Mouse (Mus musculus): ENCODE measurements at regions not wholly inside any gene's neighbourhood (a gene's known extent, or its start where the extent isn't known, plus 50 kb on each side); places are given as distances from the start of the nearest gene placed in this dataset.
A peak's percentile ranks its signal among the peaks of the same experiment; 100 is the strongest.

- no peaks in the 10 kb centered on the region for H3K36me3 ChIP-seq (ENCODE audit: control insufficient read depth, insufficient read depth, low read length)
- H3K27me3 ChIP-seq (ENCODE audit: control insufficient read depth, insufficient read depth, low read length): no peaks in the 10 kb centered on the region
- no peak overlapping the region for H3K27ac ChIP-seq (ENCODE audit: low read depth, low read length)
- ATAC-seq (ENCODE audit: low FRiP score): no peak
- H3K4me3 ChIP-seq (ENCODE audit: low read depth, low read length): no peak overlapping the region
- no peaks in the 10 kb centered on the region for H3K4me1 ChIP-seq (ENCODE audit: control insufficient read depth, insufficient read depth, low read length)
- DNase-seq (ENCODE audit: low spot score, missing footprints): no peak
- H3K9ac ChIP-seq (ENCODE audit: low read length): no peak overlapping the region
- no peak overlapping the region for H3K4me2 ChIP-seq
- H3K9me3 ChIP-seq (ENCODE audit: control insufficient read depth, low read length): no peaks in the 10 kb centered on the region
- WGBS: 90% methylated on average over 6 of the region's 6 CpGs
Observed at GRCm38 (mm10) chr10:117543696-117543950, 85.7 kb upstream of the Cpm start.

- H3K27ac ChIP-seq (ENCODE audit: low read depth, low read length): no peak overlapping the region
- WGBS: 78% methylated on average over 5 of the region's 5 CpGs
- H3K27me3 ChIP-seq (ENCODE audit: control insufficient read depth, insufficient read depth, low read length): no peaks in the 10 kb centered on the region
- no peak overlapping the region for H3K9ac ChIP-seq (ENCODE audit: low read length)
- ATAC-seq (ENCODE audit: low FRiP score): no peak
- no peak overlapping the region for H3K4me3 ChIP-seq (ENCODE audit: low read depth, low read length)
- H3K4me1 ChIP-seq (ENCODE audit: control insufficient read depth, insufficient read depth, low read length): no peaks in the 10 kb centered on the region
- no peak for DNase-seq (ENCODE audit: low spot score, missing footprints)
- H3K4me2 ChIP-seq: no peak overlapping the region
- H3K36me3 ChIP-seq (ENCODE audit: control insufficient read depth, insufficient read depth, low read length): no peaks in the 10 kb centered on the region
- no peaks in the 10 kb centered on the region for H3K9me3 ChIP-seq (ENCODE audit: control insufficient read depth, low read length)
Observed at GRCm38 (mm10) chr10:117542886-117543695, 86.2 kb upstream of the Cpm start.

GRCm38 (mm10) chr10:117542351-117542750 lies 86.9 kb upstream of the Cpm start:
- no peak overlapping the region for H3K27ac ChIP-seq (ENCODE audit: low read depth, low read length)
- no peaks in the 10 kb centered on the region for H3K27me3 ChIP-seq (ENCODE audit: control insufficient read depth, insufficient read depth, low read length)
- H3K36me3 ChIP-seq (ENCODE audit: control insufficient read depth, insufficient read depth, low read length): no peaks in the 10 kb centered on the region
- WGBS: 82% methylated on average over 5 of the region's 5 CpGs
- H3K4me3 ChIP-seq (ENCODE audit: low read depth, low read length): no peak overlapping the region
- ATAC-seq (ENCODE audit: low FRiP score): no peak
- H3K4me2 ChIP-seq: no peak overlapping the region
- H3K4me1 ChIP-seq (ENCODE audit: control insufficient read depth, insufficient read depth, low read length): no peaks in the 10 kb centered on the region
- H3K9ac ChIP-seq (ENCODE audit: low read length): no peak overlapping the region
- no peaks in the 10 kb centered on the region for H3K9me3 ChIP-seq (ENCODE audit: control insufficient read depth, low read length)
- no peak for DNase-seq (ENCODE audit: low spot score, missing footprints)

GRCm38 (mm10) chr10:117541487-117541886 lies 87.8 kb upstream of the Cpm start:
- whole genome bisulfite sequencing: 81% methylated on average over 2 of the region's 2 CpGs
- Histone ChIP-seq H3K9me3 (ENCODE audit: control insufficient read depth, low read length) (no peaks in the 10 kb centered on the region), H3K4me3 (ENCODE audit: low read depth, low read length) (no peak overlapping the region), H3K4me2 (no peak overlapping the region), H3K36me3 (ENCODE audit: control insufficient read depth, insufficient read depth, low read length) (no peaks in the 10 kb centered on the region), H3K27me3 (ENCODE audit: control insufficient read depth, insufficient read depth, low read length) (no peaks in the 10 kb centered on the region), H3K27ac (ENCODE audit: low read depth, low read length) (no peak overlapping the region), H3K4me1 (ENCODE audit: control insufficient read depth, insufficient read depth, low read length) (no peaks in the 10 kb centered on the region), H3K9ac (ENCODE audit: low read length) (no peak overlapping the region)
- ATAC-seq (ENCODE audit: low FRiP score) (no peak), DNase-seq (ENCODE audit: low spot score, missing footprints) (no peak)

GRCm38 (mm10) chr10:117540747-117541398 lies 88.4 kb upstream of the Cpm start:
- DNase-seq (ENCODE audit: low spot score, missing footprints): no peak
- no peak overlapping the region for H3K4me3 ChIP-seq (ENCODE audit: low read depth, low read length)
- ATAC-seq (ENCODE audit: low FRiP score): no peak
- no peaks in the 10 kb centered on the region for H3K4me1 ChIP-seq (ENCODE audit: control insufficient read depth, insufficient read depth, low read length)
- WGBS: 88% methylated on average over 2 of the region's 2 CpGs
- no peaks in the 10 kb centered on the region for H3K27me3 ChIP-seq (ENCODE audit: control insufficient read depth, insufficient read depth, low read length)
- no peak overlapping the region for H3K9ac ChIP-seq (ENCODE audit: low read length)
- no peak overlapping the region for H3K27ac ChIP-seq (ENCODE audit: low read depth, low read length)
- no peaks in the 10 kb centered on the region for H3K36me3 ChIP-seq (ENCODE audit: control insufficient read depth, insufficient read depth, low read length)
- H3K9me3 ChIP-seq (ENCODE audit: control insufficient read depth, low read length): no peaks in the 10 kb centered on the region
- H3K4me2 ChIP-seq: no peak overlapping the region

GRCm38 (mm10) chr10:117540112-117540594 lies 89.1 kb upstream of the Cpm start:
- DNase-seq (ENCODE audit: low spot score, missing footprints) (peak; percentile 31), ATAC-seq (ENCODE audit: low FRiP score) (no peak)
- Histone ChIP-seq H3K4me3 (ENCODE audit: low read depth, low read length) (no peak overlapping the region), H3K9me3 (ENCODE audit: control insufficient read depth, low read length) (no peaks in the 10 kb centered on the region), H3K9ac (ENCODE audit: low read length) (no peak overlapping the region), H3K4me2 (no peak overlapping the region), H3K4me1 (ENCODE audit: control insufficient read depth, insufficient read depth, low read length) (no peaks in the 10 kb centered on the region), H3K27ac (ENCODE audit: low read depth, low read length) (no peak overlapping the region), H3K27me3 (ENCODE audit: control insufficient read depth, insufficient read depth, low read length) (no peaks in the 10 kb centered on the region), H3K36me3 (ENCODE audit: control insufficient read depth, insufficient read depth, low read length) (no peaks in the 10 kb centered on the region)
- 88% methylated on average over 2 of the region's 2 CpGs for WGBS

GRCm38 (mm10) chr10:117539532-117539931 lies 89.8 kb upstream of the Cpm start:
- no peak overlapping the region for H3K4me2 ChIP-seq
- DNase-seq (ENCODE audit: low spot score, missing footprints) (peak; percentile 23), ATAC-seq (ENCODE audit: low FRiP score) (no peak)
- WGBS: 83% methylated on average over 1 of the region's 1 CpGs
- no peaks in the 10 kb centered on the region for H3K9me3 ChIP-seq (ENCODE audit: control insufficient read depth, low read length)
- H3K27me3 ChIP-seq (ENCODE audit: control insufficient read depth, insufficient read depth, low read length): no peaks in the 10 kb centered on the region
- no peak overlapping the region for H3K27ac ChIP-seq (ENCODE audit: low read depth, low read length)
- H3K4me3 ChIP-seq (ENCODE audit: low read depth, low read length): no peak overlapping the region
- no peaks in the 10 kb centered on the region for H3K4me1 ChIP-seq (ENCODE audit: control insufficient read depth, insufficient read depth, low read length)
- H3K36me3 ChIP-seq (ENCODE audit: control insufficient read depth, insufficient read depth, low read length): no peaks in the 10 kb centered on the region
- H3K9ac ChIP-seq (ENCODE audit: low read length): no peak overlapping the region

GRCm38 (mm10) chr10:117538725-117539124 lies 90.6 kb upstream of the Cpm start:
- Histone ChIP-seq H3K9ac (ENCODE audit: low read length) (no peak overlapping the region), H3K27me3 (ENCODE audit: control insufficient read depth, insufficient read depth, low read length) (no peaks in the 10 kb centered on the region), H3K27ac (ENCODE audit: low read depth, low read length) (no peak overlapping the region), H3K4me2 (no peak overlapping the region), H3K9me3 (ENCODE audit: control insufficient read depth, low read length) (no peaks in the 10 kb centered on the region), H3K4me3 (ENCODE audit: low read depth, low read length) (no peak overlapping the region), H3K36me3 (ENCODE audit: control insufficient read depth, insufficient read depth, low read length) (no peaks in the 10 kb centered on the region), H3K4me1 (ENCODE audit: control insufficient read depth, insufficient read depth, low read length) (no peaks in the 10 kb centered on the region)
- ATAC-seq (ENCODE audit: low FRiP score) (no peak), DNase-seq (ENCODE audit: low spot score, missing footprints) (no peak)
- 83% methylated on average over 5 of the region's 5 CpGs for WGBS

GRCm38 (mm10) chr10:117536769-117537599 lies 92.3 kb upstream of the Cpm start:
- no peaks in the 10 kb centered on the region for H3K36me3 ChIP-seq (ENCODE audit: control insufficient read depth, insufficient read depth, low read length)
- WGBS: 95% methylated on average over 15 of the region's 15 CpGs

More at GRCm38 (mm10) chr10:117536769-117537599, 92.3 kb upstream of the Cpm start:
- H3K9ac ChIP-seq (ENCODE audit: low read length): no peak overlapping the region
- DNase-seq (ENCODE audit: low spot score, missing footprints): no peak
- H3K27me3 ChIP-seq (ENCODE audit: control insufficient read depth, insufficient read depth, low read length): no peaks in the 10 kb centered on the region
- H3K9me3 ChIP-seq (ENCODE audit: control insufficient read depth, low read length): no peaks in the 10 kb centered on the region
- H3K4me1 ChIP-seq (ENCODE audit: control insufficient read depth, insufficient read depth, low read length): no peaks in the 10 kb centered on the region
- no peak overlapping the region for H3K4me2 ChIP-seq
- ATAC-seq (ENCODE audit: low FRiP score): no peak
- no peak overlapping the region for H3K4me3 ChIP-seq (ENCODE audit: low read depth, low read length)
- H3K27ac ChIP-seq (ENCODE audit: low read depth, low read length): no peak overlapping the region
